Mouse (Mus musculus) gastrocnemius, adult 2 months (tissue): ENCODE results near the gene Ankrd23. TPM values are rescaled to one million over a fixed set of nuclear protein-coding genes. Genes with fewer than 3 reads are reported as not detected.

Source experiments
- DNase-seq: peaks from one replicate; pipeline ENCODE4 v3.0.0; 2022
- H3K27ac ChIP-seq: fragments of 200-600 bp; 2 replicates; pipeline ENCODE4 v1.8.1; 2022; ENCODE audit warnings: mild to moderate bottlenecking
- H3K4me3 ChIP-seq: fragments of 200-600 bp; 2 replicates; pipeline ENCODE4 v1.8.1; 2022; ENCODE audit warnings: mild to moderate bottlenecking, moderate library complexity
- CTCF ChIP-seq: fragments of 200-600 bp; IDR thresholded peaks from 2 replicates; pipeline ENCODE4 v1.8.1; 2022; ENCODE audit warnings: antibody characterized with exemption, mild to moderate bottlenecking, moderate library complexity
- intact Hi-C: fragments of 180-260 bp; cut with DNase I; formaldehyde crosslinking; loops from one replicate; pipeline ENCODE4 v1.15.1; 2025
- total RNA-seq, 2 experiments: library from RNA; stranded (reverse); gene quantifications; 2 replicates each; pipeline ENCODE4 v1.2.3; 2021

The Ankrd23 gene
- total RNA-seq, 2 experiments from 2014 or later: 1,971 to 4,216 TPM

- peak; percentile 43 for DNase-seq
- intact Hi-C loops: no loop called here
- TF ChIP-seq CTCF: no peak
- Histone ChIP-seq H3K4me3 (no peak overlapping the region), H3K27ac (peak overlapping the region; percentile 76; the same call in 1 of the 2 replicates)
Observed at GRCm38 (mm10) chr1:36522210-36522609, 14.5 kb downstream of the Ankrd23 start.

- TF ChIP-seq CTCF: no peak
- intact Hi-C loops: no loop called here
- DNase-seq: no peak
- H3K4me3 ChIP-seq: no peak overlapping the region
- no peak overlapping the region for H3K27ac ChIP-seq
Observed at GRCm38 (mm10) chr1:36519626-36520025, 17.1 kb downstream of the Ankrd23 start.

DNA sequence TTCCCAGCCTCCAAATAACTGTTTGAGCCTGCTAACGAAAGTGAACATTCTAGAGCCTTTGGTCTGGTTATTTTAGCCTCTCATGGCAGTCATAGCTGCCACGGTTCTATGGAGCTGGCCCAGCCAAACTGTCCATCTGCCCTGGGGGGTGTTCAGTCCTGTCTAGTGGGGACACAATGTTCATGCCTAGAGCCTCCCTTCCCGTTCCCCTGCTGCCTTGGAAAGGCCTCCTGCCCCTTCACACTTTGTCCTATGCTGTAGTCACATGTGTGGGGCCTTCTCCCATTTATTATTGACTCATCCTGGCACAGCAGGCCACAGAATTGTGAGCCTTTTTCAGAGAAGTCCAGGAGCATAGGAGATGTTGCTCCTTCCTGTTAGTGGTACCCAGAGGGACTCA, 18.4 kb downstream of the Ankrd23 start:
- no peak for TF ChIP-seq CTCF
- no peak for DNase-seq
- Histone ChIP-seq H3K4me3 (no peak overlapping the region), H3K27ac (peak overlapping the region; percentile 31)
- intact Hi-C loops: no loop called here

DNA sequence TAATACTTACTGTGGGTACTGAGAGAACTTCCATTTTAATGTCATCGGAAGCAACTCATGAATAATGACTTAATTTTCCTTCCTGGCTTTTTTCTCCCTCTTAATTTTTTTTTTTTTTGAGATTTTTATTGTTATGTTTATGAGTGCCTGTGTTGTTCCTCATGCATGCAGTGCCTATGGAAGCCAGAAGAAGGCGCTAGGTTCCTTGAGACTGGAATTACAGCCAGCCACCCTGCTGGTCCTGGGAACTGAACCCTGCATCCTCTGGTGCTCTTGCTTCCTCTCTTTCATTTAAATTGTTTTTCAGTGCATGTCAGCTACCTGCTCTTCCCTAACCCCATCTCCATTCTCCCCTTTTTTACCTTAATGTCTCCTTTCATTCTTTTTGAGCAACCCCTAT, 23.0 kb downstream of the Ankrd23 start:
- intact Hi-C loops: no loop called here
- TF ChIP-seq CTCF: peak; percentile 60
- peak overlapping the region; percentile 99 for H3K4me3 ChIP-seq
- DNase-seq: no peak
- H3K27ac ChIP-seq: peak overlapping the region; percentile 96

DNA sequence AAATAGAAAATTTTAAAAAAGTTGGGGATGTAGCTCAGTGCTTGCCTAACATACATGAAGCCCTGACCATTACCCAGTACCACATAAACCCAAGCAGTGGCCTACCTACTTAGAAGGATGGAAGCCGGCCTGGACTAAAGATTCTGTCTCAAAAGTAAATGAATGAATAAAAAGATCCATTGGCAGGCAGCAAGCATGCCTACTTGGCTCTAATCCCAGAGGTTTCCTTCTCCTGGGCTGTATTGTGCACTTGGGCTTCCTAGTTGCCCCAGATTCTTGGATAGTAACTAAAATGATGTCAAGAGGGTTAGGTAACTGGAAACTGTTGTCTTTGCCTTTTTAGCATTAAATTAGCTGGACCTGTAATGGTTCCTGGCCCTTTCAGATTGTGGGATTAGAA, 23.4 kb downstream of the Ankrd23 start:
- TF ChIP-seq CTCF: no peak
- intact Hi-C loops: no loop called here
- H3K4me3 ChIP-seq: peak overlapping the region; percentile 99
- H3K27ac ChIP-seq: peak overlapping the region; percentile 96
- no peak for DNase-seq

GRCm38 (mm10) chr1:36512966-36513280, 23.8 kb downstream of the Ankrd23 start:
- peak overlapping the region; percentile 99 for H3K4me3 ChIP-seq
- intact Hi-C loops: no loop called here
- DNase-seq: no peak
- peak overlapping the region; percentile 96 for H3K27ac ChIP-seq
- no peak for TF ChIP-seq CTCF

- peak; percentile 86 for DNase-seq
- intact Hi-C loops: no loop called here
- Histone ChIP-seq H3K4me3 (peak overlapping the region; percentile 99), H3K27ac (peak overlapping the region; percentile 96)
- peak; percentile 28; the same call in 1 of the 2 replicates for TF ChIP-seq CTCF
Observed at GRCm38 (mm10) chr1:36512089-36512965, 24.4 kb downstream of the Ankrd23 start.

DNA sequence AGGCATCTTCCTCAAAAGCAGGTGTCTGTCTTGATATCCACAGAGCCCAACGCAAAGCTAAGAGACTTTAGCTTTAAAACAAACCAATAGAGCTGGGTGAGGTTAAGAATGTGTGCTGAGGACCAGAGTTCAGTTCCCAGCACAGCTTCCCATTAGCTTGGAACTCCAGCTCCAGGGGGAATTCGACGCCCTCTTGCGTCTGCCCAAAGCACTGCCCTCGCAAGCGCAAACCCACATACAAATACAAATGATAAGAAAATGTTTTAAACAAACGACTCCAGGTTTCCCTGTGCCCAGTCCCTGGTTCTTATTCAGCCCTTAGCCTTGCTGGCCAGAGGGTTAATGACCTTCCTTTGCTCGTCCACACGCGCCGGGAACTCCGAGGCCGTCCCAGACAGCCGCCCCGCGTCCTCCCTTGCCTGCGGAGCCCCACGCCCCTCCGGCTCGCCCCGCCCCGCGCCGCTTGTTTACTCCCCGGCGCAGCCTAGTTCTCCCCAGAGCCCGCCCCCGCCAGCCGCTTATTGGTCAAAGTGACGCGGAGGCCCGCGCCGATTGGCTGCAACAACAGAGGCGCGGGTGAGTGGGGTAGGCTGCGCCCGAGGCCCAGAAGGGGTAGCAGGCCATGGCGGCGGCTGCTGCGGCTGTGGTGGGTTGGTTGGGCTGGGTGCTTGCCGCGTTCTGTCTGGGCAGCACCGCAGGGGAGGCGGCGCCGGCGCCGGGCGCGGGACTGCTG, 25.2 kb downstream of the Ankrd23 start, which contains the start of gene Cnnm3:
Gene Cnnm3, plus strand, starts transcription at position 579 of the 733 bp plus-strand sequence.
- TF ChIP-seq CTCF: peak; percentile 61
- Histone ChIP-seq H3K27ac (peak within 1 kb of the TSS; percentile 96), H3K4me3 (peak within 1 kb of the TSS; percentile 99)
- DNase-seq: peak; percentile 100
- intact Hi-C loops: no loop called here

GRCm38 (mm10) chr1:36508238-36508637, 28.4 kb downstream of the Ankrd23 start:
- no peak overlapping the region for H3K4me3 ChIP-seq
- DNase-seq: no peak
- no peak overlapping the region for H3K27ac ChIP-seq
- TF ChIP-seq CTCF: no peak
- intact Hi-C loops: no loop called here

- TF ChIP-seq CTCF: peak; percentile 98; the same call in 1 of the 2 replicates
- peak; percentile 83 for DNase-seq
- intact Hi-C loops: loop anchor here (2.0 kb wide), 1 partner anchor 178 kb away; no protein-coding TSS in a partner anchor
- H3K4me3 ChIP-seq: no peak overlapping the region
- no peak overlapping the region for H3K27ac ChIP-seq
Observed at GRCm38 (mm10) chr1:36501261-36501660, 35.4 kb downstream of the Ankrd23 start.

DNA sequence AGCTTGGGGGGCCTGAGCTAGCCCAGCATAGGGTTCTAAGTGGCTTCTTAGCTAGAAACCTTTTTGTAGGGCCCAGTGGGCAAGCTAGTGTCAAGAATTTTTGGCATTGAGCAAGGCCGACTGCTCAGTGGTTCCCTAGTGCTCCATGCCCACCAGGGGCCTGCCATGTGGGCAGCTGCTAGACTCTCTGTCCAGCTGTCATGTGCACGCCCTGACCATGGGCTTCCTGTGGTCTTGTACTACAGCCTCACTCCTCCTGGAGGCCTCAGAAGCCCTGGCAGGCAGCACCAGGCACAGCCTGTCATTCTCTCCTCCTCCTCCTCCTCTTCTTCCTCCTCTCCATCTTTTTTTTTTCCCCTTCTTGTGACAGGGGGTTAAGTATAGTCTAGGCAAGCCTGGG, 39.4 kb downstream of the Ankrd23 start:
- DNase-seq: no peak
- H3K4me3 ChIP-seq: no peak overlapping the region
- intact Hi-C loops: loop anchor here (2.0 to 5.0 kb wide), 2 partner anchors 53 to 130 kb away; partner anchors contain the start of genes Kansl3 and Lman2l
- H3K27ac ChIP-seq: peak overlapping the region; percentile 43; the same call in 1 of the 2 replicates
- TF ChIP-seq CTCF: no peak

DNA sequence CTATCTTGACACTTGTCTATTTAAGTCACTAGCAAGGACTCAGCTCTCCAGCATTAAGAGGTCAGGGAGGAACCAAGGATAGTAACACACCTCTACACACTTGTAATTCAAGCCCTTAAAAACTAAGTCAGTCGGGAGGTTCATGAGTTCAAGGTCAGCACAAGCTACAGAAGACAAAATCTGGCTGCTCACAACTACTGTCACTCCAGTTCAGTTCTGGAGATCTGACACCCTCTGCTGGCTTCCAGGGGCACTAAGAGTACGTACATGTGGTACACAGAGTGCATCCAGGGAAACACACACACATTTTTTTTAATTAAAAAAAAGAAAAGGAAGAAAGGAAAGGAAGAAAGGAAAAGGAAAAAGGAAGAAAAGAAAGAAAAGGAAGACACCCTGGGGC, 40.0 kb downstream of the Ankrd23 start:
- Histone ChIP-seq H3K4me3 (no peak overlapping the region), H3K27ac (peak overlapping the region; percentile 67)
- intact Hi-C loops: loop anchor here (2.0 to 5.0 kb wide), 2 partner anchors 52 to 129 kb away; partner anchors contain the start of genes Kansl3 and Lman2l
- TF ChIP-seq CTCF: peak; percentile 58
- peak; percentile 52 for DNase-seq

DNA sequence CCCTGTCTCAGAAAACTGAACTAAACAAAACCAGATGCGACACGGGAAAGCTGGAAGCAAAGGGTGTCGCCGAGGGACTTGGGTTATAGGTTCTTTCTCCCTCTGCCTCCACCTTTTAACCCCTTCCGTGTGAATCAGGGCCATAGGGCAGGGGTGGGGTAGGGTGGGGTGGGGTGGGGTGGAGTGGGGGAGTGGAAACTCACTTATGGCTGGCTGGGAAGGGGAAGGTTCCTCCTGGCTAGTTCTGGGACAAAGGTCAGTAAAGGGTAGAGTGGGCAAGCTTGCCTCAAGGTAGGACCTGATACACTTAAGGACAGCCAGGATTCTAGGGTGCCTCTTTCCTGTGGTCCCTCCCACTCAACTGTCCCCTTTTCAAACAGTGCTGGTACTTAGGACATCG, 43.4 kb downstream of the Ankrd23 start:
- peak overlapping the region; percentile 91 for H3K27ac ChIP-seq
- TF ChIP-seq CTCF: no peak
- intact Hi-C loops: loop anchor here (2.0 kb wide), 1 partner anchor 20 kb away; no protein-coding TSS in a partner anchor

More for the DNA sequence above, 43.4 kb downstream of the Ankrd23 start:
- H3K4me3 ChIP-seq: no peak overlapping the region
- DNase-seq: no peak
